Mouse (Mus musculus) liver, postnatal 0 days (tissue): Measurements from ENCODE around the gene Rab29. TPM values are rescaled to one million over a fixed set of nuclear protein-coding genes. Genes with fewer than 3 reads are reported as not detected.

Experiments
- ATAC-seq: fragments of 200-750 bp; cut with Nextera tagmentation; 2 replicates; pipeline ENCODE4 v1.8.0; 2017; ENCODE audit warnings: mild to moderate bottlenecking, moderate library complexity
- DNase-seq: peaks from one replicate; pipeline ENCODE4 v3.0.0-alpha.2; 2016
- H3K27ac ChIP-seq: fragments of 300-500 bp; sonication (generic); 2 replicates; pipeline ENCODE4 v1.5.1; 2014; ENCODE audit warnings: antibody characterized with exemption, moderate library complexity, mild to moderate bottlenecking, low read depth
- H3K27me3 ChIP-seq: fragments of 300-500 bp; sonication (generic); 2 replicates; pipeline ENCODE4 v1.6.1; 2014; ENCODE audit warnings: low read length, control low read depth, mixed read lengths; ENCODE audit not compliant: insufficient read depth
- H3K36me3 ChIP-seq: fragments of 300-500 bp; sonication (generic); replicated peaks from 2 replicates; pipeline ENCODE4 v1.6.1; 2014; ENCODE audit warnings: mild to moderate bottlenecking, control low read depth, low read length, moderate library complexity, mixed read lengths; ENCODE audit not compliant: insufficient read depth
- H3K4me1 ChIP-seq: fragments of 300-500 bp; sonication (generic); 2 replicates; pipeline ENCODE4 v1.6.1; 2014; ENCODE audit warnings: antibody characterized with exemption, mild to moderate bottlenecking, control low read depth; ENCODE audit not compliant: insufficient read depth
- H3K4me2 ChIP-seq: fragments of 300-500 bp; sonication (generic); 2 replicates; pipeline ENCODE4 v1.6.1; 2014; ENCODE audit warnings: low read depth, mild to moderate bottlenecking, low read length, moderate library complexity, mixed read lengths
- H3K4me3 ChIP-seq: fragments of 300-500 bp; sonication (generic); 2 replicates; pipeline ENCODE4 v1.5.1; 2014; ENCODE audit warnings: low read depth, low read length
- H3K9ac ChIP-seq: fragments of 300-500 bp; sonication (generic); replicated peaks from 2 replicates; pipeline ENCODE4 v1.6.1; 2014; ENCODE audit warnings: mild to moderate bottlenecking, moderate library complexity
- H3K9me3 ChIP-seq: fragments of 300-500 bp; sonication (generic); 2 replicates; pipeline ENCODE4 v1.6.1; 2016; ENCODE audit warnings: mild to moderate bottlenecking, control low read depth, low read length, mixed read lengths
- CTCF ChIP-seq: sonication (generic); IDR thresholded peaks from 2 replicates; pipeline ENCODE4 v1.5.1; 2016; ENCODE audit warnings: antibody characterized with exemption, low read depth
- EP300 ChIP-seq: IDR thresholded peaks from 2 replicates; pipeline ENCODE4 v1.6.1; 2016; ENCODE audit warnings: antibody characterized with exemption, low read depth, mild to moderate bottlenecking
- WGBS: fragments of 180-500 bp; shearing (Covaris S2); extraction: QIAGEN DNeasy Blood & Tissue Kit; methylation state at CpG from one replicate; pipeline ENCODE4 v1.1.7; 2014; ENCODE audit not compliant: insufficient replicate concordance; 5-methylcytosine and 5-hydroxymethylcytosine counted together
- polyA plus RNA-seq: library from polyadenylated mRNA; unstranded; fragments of >200 nt; fragmentation: Nextera tagmentation; extraction: Ambion mirVana; gene quantifications from 2 replicates; pipeline ENCODE4 v1.2.1, GENCODE M21; 2015

Gene Rab29
- polyA plus RNA-seq, 1 experiment from 2014 or later = 9.0 TPM

DNA sequence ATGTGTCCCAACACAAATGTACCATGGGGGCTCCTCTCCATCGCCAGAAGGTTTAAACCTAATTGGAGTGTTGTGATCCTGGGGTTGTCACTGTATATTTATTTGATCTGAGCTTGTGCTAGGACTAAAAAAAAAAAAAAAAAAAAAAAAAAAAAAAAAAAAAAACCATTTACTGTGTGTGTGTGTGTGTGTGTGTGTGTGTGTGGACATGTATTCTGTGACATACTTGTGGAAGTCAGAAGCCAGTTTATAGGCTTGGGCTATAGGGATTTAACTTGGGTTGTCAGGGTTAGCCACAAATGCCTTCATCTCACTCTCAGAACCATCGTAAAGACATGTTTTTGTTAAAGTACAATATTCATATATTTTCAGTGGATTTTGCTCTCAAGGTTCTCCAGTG, 2.5 kb downstream of the Rab29 start:
- 84% methylated on average over 2 of the region's 2 CpGs for WGBS
- Histone ChIP-seq H3K9me3 (no peaks in the 10 kb centered on the region), H3K27ac (no peak overlapping the region), H3K4me3 (no peak overlapping the region), H3K4me2 (no peak overlapping the region), H3K4me1 (peaks cover 5% of the 10 kb centered on the region), H3K9ac (no peak overlapping the region), H3K36me3 (peaks cover 2% of the 10 kb centered on the region), H3K27me3 (no peaks in the 10 kb centered on the region)
- DNase-seq (no peak), ATAC-seq (no peak)
- no peak for TF ChIP-seq CTCF
- no peak for TF ChIP-seq EP300

DNA sequence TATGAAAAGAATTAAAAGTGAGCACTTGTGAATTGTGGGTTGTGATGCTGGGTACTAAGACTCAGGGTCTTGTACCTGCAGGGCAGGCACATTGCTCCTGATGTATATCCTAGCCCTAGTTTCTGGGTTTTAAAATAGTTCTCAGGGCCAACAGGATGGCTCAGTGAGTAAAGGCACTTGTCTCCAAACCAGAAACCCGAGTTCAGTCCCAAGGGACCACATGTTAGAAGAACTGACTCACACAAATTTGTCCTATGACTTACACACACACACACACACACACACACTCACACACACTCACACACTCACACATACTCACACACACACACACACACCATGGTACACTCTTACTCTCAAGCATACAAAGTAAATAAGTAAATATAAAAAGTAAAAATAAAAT, 5.8 kb downstream of the Rab29 start:
- TF ChIP-seq EP300 = no peak
- no peak for TF ChIP-seq CTCF
- peaks cover 2% of the 10 kb centered on the region for H3K36me3 ChIP-seq
- H3K4me2 ChIP-seq = no peak overlapping the region
- ATAC-seq (no peak), DNase-seq (no peak)
- no peak overlapping the region for H3K4me3 ChIP-seq
- H3K9me3 ChIP-seq = no peaks in the 10 kb centered on the region
- WGBS = 44% methylated on average over 1 of the region's 1 CpGs
- H3K9ac ChIP-seq = no peak overlapping the region
- H3K27ac ChIP-seq = no peak overlapping the region
- peaks cover 3% of the 10 kb centered on the region for H3K4me1 ChIP-seq
- no peaks in the 10 kb centered on the region for H3K27me3 ChIP-seq

DNA sequence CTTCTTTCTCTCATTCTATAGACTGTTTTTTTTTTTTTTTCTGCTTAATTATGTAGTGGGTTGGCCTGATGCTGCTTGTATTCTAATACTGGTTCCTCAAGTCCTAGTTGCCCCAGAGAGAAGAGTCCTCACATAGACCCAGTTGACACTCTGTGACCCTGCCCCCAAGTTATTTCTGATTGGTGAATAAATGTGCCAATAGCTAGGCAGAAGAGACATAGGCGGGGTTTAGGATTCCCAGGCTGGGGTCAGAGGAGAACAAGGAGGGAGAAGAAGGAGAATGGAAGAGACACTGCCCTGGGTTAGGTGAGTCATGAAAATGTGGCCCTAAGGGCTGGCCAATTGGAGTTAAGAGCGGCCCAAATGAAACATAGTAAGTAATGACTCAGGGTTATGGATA, 12.8 kb downstream of the Rab29 start:
- TF ChIP-seq EP300 (no peak), CTCF (no peak)
- no peaks in the 10 kb centered on the region for H3K36me3 ChIP-seq
- ATAC-seq = no peak
- no peak overlapping the region for H3K9ac ChIP-seq
- no peaks in the 10 kb centered on the region for H3K27me3 ChIP-seq
- no peak overlapping the region for H3K4me3 ChIP-seq
- no peak overlapping the region for H3K4me2 ChIP-seq
- H3K4me1 ChIP-seq = no peaks in the 10 kb centered on the region
- DNase-seq = no peak
- 77% methylated on average over 2 of the region's 2 CpGs for WGBS
- no peak overlapping the region for H3K27ac ChIP-seq
- no peaks in the 10 kb centered on the region for H3K9me3 ChIP-seq

DNA sequence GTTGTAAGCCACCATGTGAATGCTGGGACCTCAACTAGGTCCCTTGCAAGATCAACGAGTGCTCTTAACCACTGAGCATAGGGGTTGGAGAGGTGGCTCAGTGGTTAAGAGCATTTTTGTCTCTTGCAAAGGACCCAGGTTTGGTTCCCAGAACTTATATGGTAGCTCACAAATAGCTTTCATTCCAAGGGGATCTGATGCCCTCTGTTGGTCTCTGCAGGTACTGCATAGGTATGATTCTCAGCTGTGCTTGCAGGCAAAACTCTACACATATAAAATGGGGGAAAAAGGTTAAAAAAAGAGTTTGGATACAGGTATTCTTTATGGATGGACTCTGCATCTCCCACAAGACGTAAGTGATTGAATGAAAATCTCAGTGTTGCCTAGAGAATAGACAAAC, 15.8 kb downstream of the Rab29 start:
- no peaks in the 10 kb centered on the region for H3K9me3 ChIP-seq
- no peaks in the 10 kb centered on the region for H3K4me1 ChIP-seq
- WGBS = 51% methylated on average over 2 of the region's 2 CpGs
- no peak overlapping the region for H3K4me2 ChIP-seq
- TF ChIP-seq CTCF = peak; percentile 71
- no peak for TF ChIP-seq EP300
- ATAC-seq = no peak
- DNase-seq = peak; percentile 40
- H3K27ac ChIP-seq = no peak overlapping the region
- no peaks in the 10 kb centered on the region for H3K27me3 ChIP-seq
- H3K36me3 ChIP-seq = no peaks in the 10 kb centered on the region
- no peak overlapping the region for H3K4me3 ChIP-seq
- no peak overlapping the region for H3K9ac ChIP-seq

DNA sequence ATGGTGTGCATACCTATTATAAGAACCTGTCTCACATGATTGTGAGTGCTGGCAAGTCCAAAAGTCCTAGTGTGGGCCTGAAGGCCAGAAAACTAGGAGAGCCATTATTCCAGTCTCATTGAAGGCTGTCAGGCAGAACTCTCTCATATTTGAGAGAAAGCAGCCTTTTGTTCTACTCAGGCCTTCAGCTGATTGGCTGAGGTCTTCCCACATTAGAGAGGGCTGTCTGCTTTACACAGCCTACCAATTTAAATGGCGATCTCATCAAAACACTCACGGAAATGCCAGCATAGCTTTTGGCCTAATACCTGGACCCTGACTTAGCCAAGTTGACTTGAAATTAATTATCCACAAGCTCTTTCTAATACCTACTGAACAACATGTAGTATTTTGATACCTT, 19.1 kb downstream of the Rab29 start:
- Histone ChIP-seq H3K4me1 (no peaks in the 10 kb centered on the region), H3K4me3 (no peak overlapping the region), H3K4me2 (no peak overlapping the region), H3K36me3 (no peaks in the 10 kb centered on the region), H3K9me3 (no peaks in the 10 kb centered on the region), H3K27me3 (no peaks in the 10 kb centered on the region), H3K9ac (no peak overlapping the region), H3K27ac (no peak overlapping the region)
- ATAC-seq (no peak), DNase-seq (no peak)
- TF ChIP-seq EP300 (no peak), CTCF (no peak)
- 77% methylated on average over 2 of the region's 2 CpGs for WGBS

DNA sequence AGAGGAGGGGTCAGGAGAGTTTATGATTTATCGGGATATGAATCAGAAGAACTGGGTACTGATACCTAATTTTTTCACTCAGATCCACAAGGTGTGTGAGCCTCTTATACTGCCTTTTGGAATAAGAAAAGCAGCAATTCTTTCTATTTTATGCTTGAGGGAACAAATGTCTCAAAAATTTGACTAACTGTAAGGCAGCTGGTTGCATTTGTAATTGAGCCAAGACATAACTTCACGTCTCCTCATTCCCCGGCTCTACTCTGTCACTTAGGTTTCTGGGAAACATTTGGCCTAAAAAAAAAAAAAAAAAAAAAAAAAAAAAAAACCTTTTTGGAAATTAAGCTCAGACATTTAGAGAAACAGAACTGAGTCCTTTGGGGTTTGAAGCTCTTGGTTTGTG, 19.6 kb downstream of the Rab29 start:
- ATAC-seq = no peak
- WGBS = 80% methylated on average over 3 of the region's 3 CpGs
- Histone ChIP-seq H3K4me3 (no peak overlapping the region), H3K27ac (no peak overlapping the region), H3K9me3 (no peaks in the 10 kb centered on the region), H3K4me1 (no peaks in the 10 kb centered on the region), H3K36me3 (no peaks in the 10 kb centered on the region), H3K9ac (no peak overlapping the region), H3K27me3 (no peaks in the 10 kb centered on the region), H3K4me2 (no peak overlapping the region)
- TF ChIP-seq EP300 (no peak), CTCF (no peak)
- no peak for DNase-seq

DNA sequence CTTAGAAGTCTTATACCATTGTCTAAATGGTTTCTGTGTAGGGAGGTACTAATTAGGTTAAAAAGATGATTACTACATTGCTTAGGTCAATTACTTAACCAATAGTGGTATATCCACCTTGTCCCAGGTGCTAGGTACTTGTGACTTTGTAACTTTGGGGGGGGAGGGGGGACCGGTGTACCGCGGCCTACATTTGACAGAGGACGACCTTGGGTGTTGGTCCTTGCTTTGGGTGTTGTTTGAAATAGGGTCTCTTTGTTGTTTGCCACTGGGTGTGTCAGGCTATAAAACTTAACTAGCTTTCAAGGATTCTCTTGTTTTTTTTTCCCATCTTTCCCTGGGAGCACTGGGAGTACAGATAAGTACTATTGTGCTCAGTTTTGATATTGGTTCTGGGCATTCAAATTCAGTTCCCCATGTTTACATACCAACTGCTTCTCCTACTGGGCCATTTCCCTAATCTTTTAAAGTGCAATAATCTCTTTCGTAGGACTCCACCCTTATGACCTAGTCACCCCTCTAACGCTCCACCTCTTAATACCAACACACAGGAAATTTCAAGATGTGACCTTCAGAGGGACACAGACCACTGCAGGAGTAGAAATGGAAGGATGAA, 23.1 kb downstream of the Rab29 start:
- H3K9ac ChIP-seq = no peak overlapping the region
- WGBS = 70% methylated on average over 6 of the region's 6 CpGs
- H3K27me3 ChIP-seq = no peaks in the 10 kb centered on the region
- no peaks in the 10 kb centered on the region for H3K4me1 ChIP-seq
- H3K4me2 ChIP-seq = no peak overlapping the region
- DNase-seq = no peak
- H3K36me3 ChIP-seq = no peaks in the 10 kb centered on the region
- no peak for ATAC-seq
- TF ChIP-seq CTCF = no peak
- no peak for TF ChIP-seq EP300
- H3K9me3 ChIP-seq = no peaks in the 10 kb centered on the region
- no peak overlapping the region for H3K4me3 ChIP-seq
- H3K27ac ChIP-seq = no peak overlapping the region
